Mouse (Mus musculus) CH12.LX (cell line): ENCODE measurements around the gene Cc2d1a.

Experiments used
- CHD2 ChIP-seq: IDR thresholded peaks from 2 replicates; pipeline ENCODE4 v1.6.1; 2011; ENCODE audit warnings: low read length, improper control_type of control experiment
- CTCF ChIP-seq, 2 experiments: IDR thresholded peaks in 1 of 2; conservative IDR thresholded peaks in 1 of 2; 2 replicates each; pipeline ENCODE4 v1.5.1; 2011 to 2012; ENCODE audit warnings: low read depth in 2 of 2, low read length in 2 of 2, improper control_type of control experiment in 1 of 2, inconsistent platforms in 1 of 2, mild to moderate bottlenecking in 1 of 2, moderate library complexity in 1 of 2
- E2F4 ChIP-seq: IDR thresholded peaks from 2 replicates; pipeline ENCODE4 v1.6.1; 2011; ENCODE audit warnings: low read depth, low read length, improper control_type of control experiment; ENCODE audit not compliant: insufficient replicate concordance
- EP300 ChIP-seq: IDR thresholded peaks from 2 replicates; pipeline ENCODE4 v1.6.1; 2011; ENCODE audit warnings: low read length, improper control_type of control experiment
- MAFK ChIP-seq: IDR thresholded peaks from 2 replicates; pipeline ENCODE4 v1.6.1; 2011; ENCODE audit warnings: low read length, improper control_type of control experiment; ENCODE audit not compliant: insufficient replicate concordance
- MAZ ChIP-seq: IDR thresholded peaks from 2 replicates; pipeline ENCODE4 v1.6.1; 2012; ENCODE audit warnings: low read depth, mild to moderate bottlenecking, inconsistent platforms, low read length, improper control_type of control experiment, moderate library complexity
- MXI1 ChIP-seq: IDR thresholded peaks from 2 replicates; pipeline ENCODE4 v1.6.1; 2011; ENCODE audit warnings: mild to moderate bottlenecking, low read depth, low read length, improper control_type of control experiment
- NELFE ChIP-seq: IDR thresholded peaks from 2 replicates; pipeline ENCODE4 v1.6.1; 2011; ENCODE audit warnings: low read depth, low read length, improper control_type of control experiment
- POLR2A ChIP-seq: IDR thresholded peaks from 2 replicates; pipeline ENCODE4 v1.6.1; 2011; ENCODE audit warnings: low read depth, mild to moderate bottlenecking, improper control_type of control experiment, low read length
- POLR2AphosphoS2 ChIP-seq: IDR thresholded peaks from 2 replicates; pipeline ENCODE4 v1.6.1; 2011; ENCODE audit warnings: low read depth, low read length, improper control_type of control experiment
- RCOR1 ChIP-seq: conservative IDR thresholded peaks from 2 replicates; pipeline ENCODE4 v1.6.1; 2012; ENCODE audit warnings: low read depth, mild to moderate bottlenecking, inconsistent platforms, low read length, improper control_type of control experiment
- SIN3A ChIP-seq: IDR thresholded peaks from 2 replicates; pipeline ENCODE4 v1.6.1; 2012; ENCODE audit warnings: low read length, improper control_type of control experiment, inconsistent platforms
- UBTF ChIP-seq: IDR thresholded peaks from 2 replicates; pipeline ENCODE4 v1.6.1; 2012; ENCODE audit warnings: low read depth, mild to moderate bottlenecking, inconsistent platforms, low read length, improper control_type of control experiment, moderate library complexity
- ZC3H11A ChIP-seq: IDR thresholded peaks from 2 replicates; pipeline ENCODE4 v1.6.1; 2012; ENCODE audit warnings: low read depth, mild to moderate bottlenecking, inconsistent platforms, low read length, improper control_type of control experiment

DNA sequence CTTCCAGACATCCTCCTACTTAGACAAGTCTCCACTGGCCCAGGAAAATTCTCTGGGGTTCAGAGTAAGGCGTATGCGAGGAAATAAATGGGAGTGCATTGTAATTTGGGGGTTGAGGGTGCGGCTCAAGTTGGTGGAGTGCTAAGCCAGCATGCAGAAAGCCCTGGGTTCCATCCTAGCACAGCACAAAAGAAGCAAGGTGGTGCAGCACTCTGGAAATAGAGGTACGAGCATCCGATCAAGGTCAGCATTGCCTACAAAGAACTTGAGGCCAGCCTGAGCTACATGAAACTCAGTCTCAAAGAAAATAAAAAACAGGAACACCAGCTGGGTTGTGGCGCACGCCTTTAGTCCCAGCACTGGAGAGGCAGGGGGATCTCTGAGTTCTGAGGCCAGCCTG lies 37.4 kb upstream of the Cc2d1a start, which contains the start of gene Nanos3:
- TF ChIP-seq POLR2A (no peak), POLR2AphosphoS2 (no peak), EP300 (no peak), SIN3A (no peak), E2F4 (no peak), MAFK (no peak), CTCF (conservative IDR thresholded peaks at IDR 0.05 in 1 of 2, IDR thresholded peaks at IDR 0.05 in 1 of 2; ENCODE audit: low read depth in 2 of 2, low read length in 2 of 2) (no peak), NELFE (no peak), UBTF (no peak), RCOR1 (no peak), ZC3H11A (no peak), MXI1 (no peak), MAZ (no peak), CHD2 (no peak)
